Mouse (Mus musculus) forebrain, embryonic 14.5 days (tissue): Measurements from ENCODE around the gene Gfpt2. TPM values are rescaled to one million over a fixed set of nuclear protein-coding genes. Genes with fewer than 3 reads are reported as not detected.
A peak's percentile ranks its signal among the peaks of the same experiment; 100 is the strongest.

Source experiments
- ATAC-seq: fragments of 200-750 bp; cut with Nextera tagmentation; 2 replicates; pipeline ENCODE4 v1.8.0; 2017; ENCODE audit warnings: mild to moderate bottlenecking, moderate library complexity
- DNase-seq: peaks from one replicate; pipeline ENCODE4 v3.0.0-alpha.2; 2015; ENCODE audit warnings: low spot score
- H3K27ac ChIP-seq: fragments of 300-500 bp; sonication (generic); 2 replicates; pipeline ENCODE4 v1.5.1; 2014; ENCODE audit warnings: low read depth, mild to moderate bottlenecking, control low read depth, low read length, moderate library complexity
- H3K27me3 ChIP-seq: fragments of 300-500 bp; sonication (generic); replicated peaks from 2 replicates; pipeline ENCODE4 v1.6.1; 2014; ENCODE audit warnings: low read length, control low read depth, mixed read lengths; ENCODE audit not compliant: control insufficient read depth, insufficient read depth
- H3K36me3 ChIP-seq: fragments of 300-500 bp; sonication (generic); 2 replicates; pipeline ENCODE4 v1.6.1; 2014; ENCODE audit warnings: low read length, control low read depth; ENCODE audit not compliant: control insufficient read depth, insufficient read depth
- H3K4me1 ChIP-seq: fragments of 300-500 bp; sonication (generic); 2 replicates; pipeline ENCODE4 v1.6.1; 2014; ENCODE audit warnings: antibody characterized with exemption, low read length, control low read depth; ENCODE audit not compliant: control insufficient read depth, insufficient read depth
- H3K4me2 ChIP-seq: fragments of 300-500 bp; sonication (generic); 2 replicates; pipeline ENCODE4 v1.6.1; 2014; ENCODE audit warnings: mild to moderate bottlenecking, control low read depth, low read length
- H3K4me3 ChIP-seq: fragments of 300-500 bp; sonication (generic); 2 replicates; pipeline ENCODE4 v1.5.1; 2014; ENCODE audit warnings: low read depth, low read length, control low read depth
- H3K9ac ChIP-seq: fragments of 300-500 bp; sonication (generic); 2 replicates; pipeline ENCODE4 v1.6.1; 2014; ENCODE audit warnings: mild to moderate bottlenecking, low read length, control low read depth, moderate library complexity
- H3K9me3 ChIP-seq: fragments of 300-500 bp; sonication (generic); replicated peaks from 2 replicates; pipeline ENCODE4 v1.6.1; 2016; ENCODE audit warnings: low read length, control low read depth, mixed read lengths; ENCODE audit not compliant: control insufficient read depth
- WGBS: fragments of 180-500 bp; shearing (Covaris S2); extraction: QIAGEN DNeasy Blood & Tissue Kit; methylation state at CpG from one replicate; pipeline ENCODE4 v1.1.7; 2014; 5-methylcytosine and 5-hydroxymethylcytosine counted together
- polyA plus RNA-seq: library from polyadenylated mRNA; unstranded; fragments of >200 nt; fragmentation: Nextera tagmentation; extraction: Ambion mirVana; gene quantifications from 2 replicates; pipeline ENCODE4 v1.2.1, GENCODE M21; 2014

Gene Gfpt2
- polyA plus RNA-seq, 1 experiment from 2014 or later, result 6.0 TPM

GRCm38 (mm10) chr11:49848080-49848815, 54.3 kb downstream of the Gfpt2 start:
- no peak overlapping the region; the same call in 1 of the 2 replicates for H3K27ac ChIP-seq
- no peaks in the 10 kb centered on the region for H3K27me3 ChIP-seq
- WGBS, result 63% methylated on average over 4 of the region's 4 CpGs
- peak overlapping the region; percentile 93 for H3K9ac ChIP-seq
- ATAC-seq (no peak), DNase-seq (peak; percentile 19)
- no peaks in the 10 kb centered on the region for H3K36me3 ChIP-seq
- no peaks in the 10 kb centered on the region for H3K9me3 ChIP-seq
- H3K4me3 ChIP-seq, result peak overlapping the region; percentile 90
- peaks cover 10% of the 10 kb centered on the region; the same call in 1 of the 2 replicates for H3K4me1 ChIP-seq
- peak overlapping the region; percentile 85 for H3K4me2 ChIP-seq

- H3K9ac ChIP-seq, result no peak overlapping the region
- no peak for ATAC-seq
- WGBS, result 92% methylated on average over 7 of the region's 7 CpGs
These were observed 56.4 kb downstream of the Gfpt2 start for GRCm38 (mm10) chr11:49850331-49850730.

GRCm38 (mm10) chr11:49855144-49855543, 61.2 kb downstream of the Gfpt2 start:
- H3K9me3 ChIP-seq, result no peaks in the 10 kb centered on the region
- H3K27me3 ChIP-seq, result no peaks in the 10 kb centered on the region
- ATAC-seq (no peak), DNase-seq (no peak)
- no peak overlapping the region for H3K4me2 ChIP-seq
- H3K27ac ChIP-seq, result no peak overlapping the region
- H3K4me3 ChIP-seq, result no peak overlapping the region
- H3K36me3 ChIP-seq, result peaks cover 23% of the 10 kb centered on the region
- WGBS, result 82% methylated on average over 5 of the region's 5 CpGs
- H3K9ac ChIP-seq, result no peak overlapping the region
- H3K4me1 ChIP-seq, result no peaks in the 10 kb centered on the region

More at GRCm38 (mm10) chr11:49850331-49850730, 56.4 kb downstream of the Gfpt2 start:
- Histone ChIP-seq H3K4me3 (no peak overlapping the region), H3K4me1 (peaks cover 10% of the 10 kb centered on the region; the same call in 1 of the 2 replicates), H3K9me3 (no peaks in the 10 kb centered on the region), H3K36me3 (peaks cover 12% of the 10 kb centered on the region), H3K27me3 (no peaks in the 10 kb centered on the region), H3K27ac (no peak overlapping the region), H3K4me2 (no peak overlapping the region)
- DNase-seq, result no peak

- Histone ChIP-seq H3K27me3 (no peaks in the 10 kb centered on the region), H3K4me3 (no peak overlapping the region), H3K9ac (no peak overlapping the region), H3K4me1 (no peaks in the 10 kb centered on the region), H3K4me2 (no peak overlapping the region), H3K9me3 (no peaks in the 10 kb centered on the region), H3K36me3 (peaks cover 23% of the 10 kb centered on the region; the same call in 1 of the 2 replicates), H3K27ac (no peak overlapping the region)
- no peak for ATAC-seq
- 89% methylated on average over 4 of the region's 4 CpGs for WGBS
- no peak for DNase-seq
These were observed 67.2 kb downstream of the Gfpt2 start for GRCm38 (mm10) chr11:49861139-49861538.

GRCm38 (mm10) chr11:49863926-49864325, 69.9 kb downstream of the Gfpt2 start:
- Histone ChIP-seq H3K27me3 (no peaks in the 10 kb centered on the region), H3K27ac (no peak overlapping the region), H3K4me3 (no peak overlapping the region), H3K9me3 (no peaks in the 10 kb centered on the region), H3K36me3 (peaks cover 25% of the 10 kb centered on the region; the same call in 1 of the 2 replicates), H3K4me1 (no peaks in the 10 kb centered on the region), H3K9ac (no peak overlapping the region), H3K4me2 (no peak overlapping the region)
- ATAC-seq (no peak), DNase-seq (no peak)

- Histone ChIP-seq H3K9me3 (no peaks in the 10 kb centered on the region), H3K27ac (no peak overlapping the region), H3K9ac (no peak overlapping the region), H3K27me3 (no peaks in the 10 kb centered on the region), H3K4me3 (no peak overlapping the region), H3K4me1 (no peaks in the 10 kb centered on the region), H3K4me2 (no peak overlapping the region), H3K36me3 (peaks cover 44% of the 10 kb centered on the region)
- DNase-seq (no peak), ATAC-seq (no peak)
- WGBS, result 76% methylated on average over 5 of the region's 5 CpGs
These were observed 73.3 kb downstream of the Gfpt2 start for GRCm38 (mm10) chr11:49867320-49867719.

- no peak overlapping the region for H3K4me2 ChIP-seq
- no peaks in the 10 kb centered on the region for H3K9me3 ChIP-seq
- H3K27ac ChIP-seq, result no peak overlapping the region
- peaks cover 56% of the 10 kb centered on the region for H3K36me3 ChIP-seq
- no peak overlapping the region for H3K4me3 ChIP-seq
- H3K9ac ChIP-seq, result no peak overlapping the region
- DNase-seq (peak; percentile 81), ATAC-seq (peak; percentile 68; the same call in 1 of the 2 replicates)
- H3K27me3 ChIP-seq, result no peaks in the 10 kb centered on the region
- no peaks in the 10 kb centered on the region for H3K4me1 ChIP-seq
These were observed 75.8 kb downstream of the Gfpt2 start for GRCm38 (mm10) chr11:49869762-49870161.

- WGBS, result 56% methylated on average over 6 of the region's 6 CpGs
- Histone ChIP-seq H3K27ac (no peak overlapping the region), H3K4me3 (no peak overlapping the region), H3K4me1 (peaks cover under 1% of the 10 kb centered on the region; the same call in 1 of the 2 replicates), H3K4me2 (no peak overlapping the region), H3K36me3 (peaks cover 55% of the 10 kb centered on the region), H3K27me3 (no peaks in the 10 kb centered on the region), H3K9me3 (no peaks in the 10 kb centered on the region), H3K9ac (no peak overlapping the region)
- ATAC-seq (peak; percentile 67; the same call in 1 of the 2 replicates), DNase-seq (peak; percentile 78)
These were observed 77.9 kb downstream of the Gfpt2 start for GRCm38 (mm10) chr11:49871914-49872313.

GRCm38 (mm10) chr11:49872779-49873178, 78.8 kb downstream of the Gfpt2 start:
- WGBS, result 93% methylated on average over 6 of the region's 6 CpGs
- H3K4me3 ChIP-seq, result no peak overlapping the region
- no peaks in the 10 kb centered on the region for H3K9me3 ChIP-seq
- ATAC-seq (no peak), DNase-seq (no peak)
- H3K27me3 ChIP-seq, result no peaks in the 10 kb centered on the region
- H3K36me3 ChIP-seq, result peaks cover 49% of the 10 kb centered on the region
- no peak overlapping the region for H3K9ac ChIP-seq
- H3K27ac ChIP-seq, result no peak overlapping the region
- no peak overlapping the region for H3K4me2 ChIP-seq
- peaks cover 8% of the 10 kb centered on the region; the same call in 1 of the 2 replicates for H3K4me1 ChIP-seq
